Mouse (Mus musculus): ENCODE results near the gene Wnt10b. TPM values are rescaled to one million over a fixed set of nuclear protein-coding genes. Genes with fewer than 3 reads are reported as not detected.

Gene Wnt10b
- polyA plus RNA-seq, 1 experiment from 2014 or later, result 0.41 TPM

DNA sequence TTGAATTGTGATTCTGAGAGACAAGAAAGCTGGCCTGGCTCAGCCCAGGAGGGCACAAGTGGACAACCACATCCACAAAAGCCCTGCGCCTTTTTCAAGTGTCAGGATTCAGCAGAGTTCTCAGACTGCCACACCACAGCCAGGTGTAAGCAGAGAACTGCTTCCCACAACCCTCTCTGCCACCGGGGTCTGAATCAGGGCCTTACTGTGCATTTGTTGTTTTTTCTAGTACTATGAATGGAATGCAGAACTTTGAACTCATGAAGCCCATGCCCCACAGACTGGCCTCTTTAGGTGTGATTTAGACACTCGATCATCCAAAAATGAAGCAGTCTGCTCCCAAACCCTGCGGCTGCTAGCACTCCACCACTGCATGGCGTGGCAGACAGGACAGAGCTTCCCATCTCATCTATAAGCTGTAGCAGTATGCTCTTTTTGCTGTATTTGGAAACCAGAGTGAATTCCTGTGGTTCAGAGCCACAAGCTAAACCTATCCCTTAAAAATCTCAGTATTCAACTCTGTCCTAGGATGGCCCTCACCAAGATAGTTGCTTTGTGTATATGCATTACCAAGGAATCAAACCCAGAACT, 43.9 kb downstream of the Wnt10b start:
- no peak overlapping the region for H3K4me3 ChIP-seq (ENCODE audit: low read depth, low read length)

DNA sequence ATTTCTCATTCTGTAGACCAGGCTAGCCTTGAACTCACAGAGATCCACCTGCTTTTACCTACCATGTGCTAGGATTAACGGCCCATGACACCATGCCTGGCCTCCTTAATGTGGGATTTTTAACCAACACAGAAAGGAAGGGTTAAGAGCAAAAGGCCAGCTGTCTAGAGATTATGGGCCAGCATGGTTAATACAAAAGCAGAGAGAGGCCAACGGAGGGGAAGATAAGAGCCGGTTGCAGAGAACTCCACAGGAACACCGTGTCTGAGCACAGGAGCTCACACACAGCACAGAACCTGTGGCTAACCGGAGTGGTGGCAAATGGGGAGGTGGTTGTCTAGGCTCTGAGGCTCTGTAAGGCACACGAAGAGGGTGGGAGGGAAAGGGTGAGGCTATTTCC, 44.6 kb downstream of the Wnt10b start:
- no peak for ATAC-seq (replicated peaks; ENCODE audit: low FRiP score)
- H3K9ac ChIP-seq (ENCODE audit: low read length), result no peak overlapping the region

More for the DNA sequence above, 43.9 kb downstream of the Wnt10b start:
- no peak for ATAC-seq (replicated peaks; ENCODE audit: low FRiP score)
- H3K9me3 ChIP-seq (ENCODE audit: control insufficient read depth, low read length), result no peaks in the 10 kb centered on the region
- no peaks in the 10 kb centered on the region for H3K27me3 ChIP-seq (ENCODE audit: control insufficient read depth, insufficient read depth, low read length)
- H3K9ac ChIP-seq (ENCODE audit: low read length), result no peak overlapping the region
- H3K4me2 ChIP-seq (ENCODE audit: low read depth, low read length, severe bottlenecking), result no peak overlapping the region
- no peak overlapping the region for H3K27ac ChIP-seq (ENCODE audit: low read depth, low read length)
- DNase-seq (ENCODE audit: low spot score), result no peak
- H3K4me1 ChIP-seq (replicated peaks; ENCODE audit: control insufficient read depth, insufficient read depth, low read length), result no peaks in the 10 kb centered on the region
- WGBS, result 88% methylated on average over 5 of the region's 5 CpGs
- H3K36me3 ChIP-seq (ENCODE audit: control insufficient read depth, insufficient read depth, low read length), result peaks cover 4% of the 10 kb centered on the region; the same call in 1 of the 2 replicates

GRCm38 (mm10) chr15:98732006-98732531, 45.9 kb downstream of the Wnt10b start:
- Histone ChIP-seq H3K4me3 (ENCODE audit: low read depth, low read length) (no peak overlapping the region), H3K9ac (ENCODE audit: low read length) (no peak overlapping the region), H3K27ac (ENCODE audit: low read depth, low read length) (no peak overlapping the region), H3K27me3 (ENCODE audit: control insufficient read depth, insufficient read depth, low read length) (0 out of 2 replicates have a peak, but pooled peaks cover 2% of the 10 kb centered on the region), H3K4me1 (replicated peaks; ENCODE audit: control insufficient read depth, insufficient read depth, low read length) (peaks cover 6% of the 10 kb centered on the region; the same call in 1 of the 2 replicates), H3K36me3 (ENCODE audit: control insufficient read depth, insufficient read depth, low read length) (peaks cover under 1% of the 10 kb centered on the region; the same call in 1 of the 2 replicates), H3K4me2 (ENCODE audit: low read depth, low read length, severe bottlenecking) (no peak overlapping the region), H3K9me3 (ENCODE audit: control insufficient read depth, low read length) (no peaks in the 10 kb centered on the region)
- DNase-seq (ENCODE audit: low spot score) (no peak), ATAC-seq (replicated peaks; ENCODE audit: low FRiP score) (no peak)
- 75% methylated on average over 8 of the region's 8 CpGs for WGBS

More for the DNA sequence above, 44.6 kb downstream of the Wnt10b start:
- no peaks in the 10 kb centered on the region for H3K27me3 ChIP-seq (ENCODE audit: control insufficient read depth, insufficient read depth, low read length)
- no peaks in the 10 kb centered on the region for H3K9me3 ChIP-seq (ENCODE audit: control insufficient read depth, low read length)
- peaks cover 3% of the 10 kb centered on the region; the same call in 1 of the 2 replicates for H3K36me3 ChIP-seq (ENCODE audit: control insufficient read depth, insufficient read depth, low read length)
- H3K4me1 ChIP-seq (replicated peaks; ENCODE audit: control insufficient read depth, insufficient read depth, low read length), result no peaks in the 10 kb centered on the region
- 78% methylated on average over 6 of the region's 6 CpGs for WGBS
- H3K4me3 ChIP-seq (ENCODE audit: low read depth, low read length), result no peak overlapping the region
- no peak overlapping the region for H3K27ac ChIP-seq (ENCODE audit: low read depth, low read length)
- DNase-seq (ENCODE audit: low spot score), result no peak
- no peak overlapping the region for H3K4me2 ChIP-seq (ENCODE audit: low read depth, low read length, severe bottlenecking)

DNA sequence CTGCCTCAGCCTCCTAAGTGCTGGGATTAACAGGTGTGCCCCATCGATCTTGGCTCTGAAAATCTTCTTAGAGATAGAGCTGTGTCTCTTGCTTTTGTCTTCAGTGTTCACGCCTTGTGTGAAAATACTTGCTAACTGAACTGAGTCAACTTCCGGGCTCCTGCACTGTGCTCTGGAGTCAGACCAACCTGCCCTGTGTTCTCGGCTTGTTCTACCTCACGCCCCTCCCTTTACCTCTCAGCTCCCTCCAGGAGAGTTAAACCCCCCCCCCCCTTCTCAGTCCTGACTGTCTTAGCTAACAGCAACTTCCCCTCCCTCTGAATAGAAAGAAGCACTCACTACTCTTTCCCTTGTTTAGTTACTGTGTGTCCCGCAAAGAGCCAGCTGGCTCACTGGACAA, 47.2 kb downstream of the Wnt10b start:
- Histone ChIP-seq H3K4me1 (replicated peaks; ENCODE audit: control insufficient read depth, insufficient read depth, low read length) (peaks cover 9% of the 10 kb centered on the region; the same call in 1 of the 2 replicates), H3K27ac (ENCODE audit: low read depth, low read length) (no peak overlapping the region), H3K9ac (ENCODE audit: low read length) (no peak overlapping the region), H3K9me3 (ENCODE audit: control insufficient read depth, low read length) (no peaks in the 10 kb centered on the region), H3K4me3 (ENCODE audit: low read depth, low read length) (no peak overlapping the region), H3K27me3 (ENCODE audit: control insufficient read depth, insufficient read depth, low read length) (peaks cover 4% of the 10 kb centered on the region; the same call in 1 of the 2 replicates), H3K4me2 (ENCODE audit: low read depth, low read length, severe bottlenecking) (no peak overlapping the region), H3K36me3 (ENCODE audit: control insufficient read depth, insufficient read depth, low read length) (no peaks in the 10 kb centered on the region)
- DNase-seq (ENCODE audit: low spot score) (no peak), ATAC-seq (replicated peaks; ENCODE audit: low FRiP score) (no peak)
- 89% methylated on average over 6 of the region's 6 CpGs for WGBS

- WGBS, result 77% methylated on average over 7 of the region's 7 CpGs
- H3K9me3 ChIP-seq (ENCODE audit: control insufficient read depth, low read length), result no peaks in the 10 kb centered on the region
- no peak overlapping the region for H3K4me3 ChIP-seq (ENCODE audit: low read depth, low read length)
- no peak for DNase-seq (ENCODE audit: low spot score)
- no peak overlapping the region for H3K9ac ChIP-seq (ENCODE audit: low read length)
- no peak overlapping the region for H3K27ac ChIP-seq (ENCODE audit: low read depth, low read length)
- H3K4me1 ChIP-seq (replicated peaks; ENCODE audit: control insufficient read depth, insufficient read depth, low read length), result peaks cover 9% of the 10 kb centered on the region; the same call in 1 of the 2 replicates
- H3K4me2 ChIP-seq (ENCODE audit: low read depth, low read length, severe bottlenecking), result no peak overlapping the region
- no peak for ATAC-seq (replicated peaks; ENCODE audit: low FRiP score)
- no peaks in the 10 kb centered on the region for H3K36me3 ChIP-seq (ENCODE audit: control insufficient read depth, insufficient read depth, low read length)
- H3K27me3 ChIP-seq (ENCODE audit: control insufficient read depth, insufficient read depth, low read length), result peaks cover 4% of the 10 kb centered on the region; the same call in 1 of the 2 replicates
These were observed 48.0 kb downstream of the Wnt10b start for GRCm38 (mm10) chr15:98729791-98730545.

DNA sequence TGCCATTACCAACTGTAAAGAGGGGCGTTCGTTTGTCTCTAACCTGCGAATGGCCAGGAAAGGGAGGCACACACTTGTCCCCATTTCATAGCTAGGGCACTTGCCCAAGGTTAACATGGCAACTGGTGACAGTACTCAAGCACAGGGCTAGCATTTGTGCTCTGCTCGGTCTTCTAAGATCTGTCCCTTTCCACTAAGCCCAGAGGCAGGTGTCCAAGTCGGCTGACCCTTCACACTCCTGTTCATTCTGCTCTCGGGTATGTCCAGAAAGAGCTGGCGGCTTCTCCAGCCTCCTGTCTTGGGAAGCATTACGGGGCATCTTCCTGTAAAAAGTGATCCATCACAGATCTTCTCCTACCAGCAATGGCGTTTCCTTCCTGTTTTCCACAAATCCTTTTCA, 49.6 kb downstream of the Wnt10b start:
- no peak for DNase-seq (ENCODE audit: low spot score)
- no peak overlapping the region for H3K9ac ChIP-seq (ENCODE audit: low read length)

DNA sequence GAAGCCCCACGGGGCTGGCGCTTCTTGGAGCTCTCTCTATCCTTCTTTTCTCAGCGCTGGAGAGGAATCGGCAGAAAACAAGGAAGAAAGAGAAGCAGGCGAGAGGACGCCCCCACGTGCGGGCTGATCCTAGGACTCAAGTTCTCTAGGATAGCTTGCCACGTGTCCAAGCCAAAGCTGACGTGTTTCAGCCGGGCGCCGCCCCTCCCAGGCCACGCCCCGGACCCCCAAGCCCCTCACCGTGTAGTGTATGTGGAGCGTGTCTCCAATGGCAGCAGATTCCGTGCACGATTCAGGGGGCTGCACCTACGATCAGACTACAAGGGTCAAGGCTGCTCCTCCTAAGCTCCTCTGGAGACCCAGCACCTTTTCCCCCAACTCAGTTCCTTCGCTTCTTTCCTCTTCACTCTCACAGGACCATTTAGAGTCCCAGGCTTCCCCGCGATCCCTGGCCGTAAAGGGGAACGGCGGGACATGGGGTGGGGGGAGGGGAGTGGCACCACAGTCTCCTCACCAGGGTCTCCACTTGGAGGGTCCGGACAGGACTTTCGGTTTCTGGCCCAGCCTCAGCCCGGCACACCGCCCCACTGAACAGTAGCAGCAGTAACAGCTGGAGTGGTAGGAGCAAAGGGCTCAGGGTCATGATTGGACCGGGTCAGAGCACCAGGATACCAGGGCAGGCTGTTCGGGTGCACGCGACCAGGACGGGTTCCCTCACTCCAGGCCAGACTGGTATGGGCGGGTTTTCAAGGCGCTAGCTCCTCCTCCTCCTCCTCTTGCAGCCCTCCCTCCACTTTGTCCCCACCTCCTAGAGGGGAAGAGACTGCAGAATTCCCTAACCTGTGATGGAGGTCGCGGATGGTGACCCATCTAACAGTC, 50.3 kb downstream of the Wnt10b start, which contains the start of gene Fkbp11:
Gene Fkbp11, minus strand, starts transcription at position 756 of the 879 bp plus-strand sequence.
- under 1% methylated on average over 39 of the region's 39 CpGs for WGBS
- Histone ChIP-seq H3K4me1 (replicated peaks; ENCODE audit: control insufficient read depth, insufficient read depth, low read length) (peaks cover 9% of the 10 kb centered on the region; the same call in 1 of the 2 replicates), H3K36me3 (ENCODE audit: control insufficient read depth, insufficient read depth, low read length) (no peaks in the 10 kb centered on the region), H3K4me3 (ENCODE audit: low read depth, low read length) (peak within 1 kb of the TSS; percentile 40), H3K27ac (ENCODE audit: low read depth, low read length) (no peak within 1 kb of the TSS), H3K9me3 (ENCODE audit: control insufficient read depth, low read length) (no peaks in the 10 kb centered on the region), H3K4me2 (ENCODE audit: low read depth, low read length, severe bottlenecking) (peak within 1 kb of the TSS; percentile 91), H3K27me3 (ENCODE audit: control insufficient read depth, insufficient read depth, low read length) (peaks cover 6% of the 10 kb centered on the region; the same call in 1 of the 2 replicates), H3K9ac (ENCODE audit: low read length) (peak within 1 kb of the TSS; percentile 51)
- peak; percentile 81 for ATAC-seq (replicated peaks; ENCODE audit: low FRiP score)
- DNase-seq (ENCODE audit: low spot score), result peak; percentile 81

More for the DNA sequence above, 49.6 kb downstream of the Wnt10b start:
- H3K36me3 ChIP-seq (ENCODE audit: control insufficient read depth, insufficient read depth, low read length), result no peaks in the 10 kb centered on the region
- H3K27me3 ChIP-seq (ENCODE audit: control insufficient read depth, insufficient read depth, low read length), result peaks cover 6% of the 10 kb centered on the region; the same call in 1 of the 2 replicates
- H3K4me1 ChIP-seq (replicated peaks; ENCODE audit: control insufficient read depth, insufficient read depth, low read length), result peaks cover 9% of the 10 kb centered on the region; the same call in 1 of the 2 replicates
- H3K27ac ChIP-seq (ENCODE audit: low read depth, low read length), result no peak overlapping the region
- H3K9me3 ChIP-seq (ENCODE audit: control insufficient read depth, low read length), result no peaks in the 10 kb centered on the region
- WGBS, result 46% methylated on average over 9 of the region's 9 CpGs
- peak overlapping the region; percentile 91; the same call in 1 of the 2 replicates for H3K4me2 ChIP-seq (ENCODE audit: low read depth, low read length, severe bottlenecking)
- no peak overlapping the region for H3K4me3 ChIP-seq (ENCODE audit: low read depth, low read length)
- no peak; the same call in 1 of the 2 replicates for ATAC-seq (replicated peaks; ENCODE audit: low FRiP score)

DNA sequence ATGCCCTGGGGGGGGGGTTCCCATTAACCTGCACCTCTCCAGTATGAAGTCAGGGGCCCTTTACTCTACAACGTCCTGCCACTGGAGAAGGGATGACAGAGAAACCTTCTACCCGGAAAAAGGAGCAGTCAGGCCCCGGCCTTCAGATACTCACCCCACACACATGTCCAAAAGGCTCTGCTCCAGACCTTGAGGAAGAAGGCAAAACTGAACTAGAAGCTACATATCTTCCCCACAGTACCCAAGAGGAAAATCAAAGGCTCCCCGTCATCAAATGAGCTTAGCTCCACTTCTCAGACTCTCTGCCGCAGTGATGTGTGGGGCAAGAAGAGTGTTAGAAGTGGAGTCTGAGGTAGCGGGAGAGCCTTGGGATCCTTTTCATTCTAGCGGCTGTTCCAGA, 51.2 kb downstream of the Wnt10b start:
- 39% methylated on average over 7 of the region's 7 CpGs for WGBS
- H3K9me3 ChIP-seq (ENCODE audit: control insufficient read depth, low read length), result no peaks in the 10 kb centered on the region
- ATAC-seq (replicated peaks; ENCODE audit: low FRiP score), result no peak

More for the DNA sequence above, 51.2 kb downstream of the Wnt10b start:
- Histone ChIP-seq H3K9ac (ENCODE audit: low read length) (no peak overlapping the region), H3K27ac (ENCODE audit: low read depth, low read length) (no peak overlapping the region), H3K36me3 (ENCODE audit: control insufficient read depth, insufficient read depth, low read length) (no peaks in the 10 kb centered on the region), H3K4me3 (ENCODE audit: low read depth, low read length) (peak overlapping the region; percentile 40; the same call in 1 of the 2 replicates), H3K4me1 (replicated peaks; ENCODE audit: control insufficient read depth, insufficient read depth, low read length) (peaks cover 9% of the 10 kb centered on the region; the same call in 1 of the 2 replicates), H3K27me3 (ENCODE audit: control insufficient read depth, insufficient read depth, low read length) (peaks cover 6% of the 10 kb centered on the region; the same call in 1 of the 2 replicates), H3K4me2 (ENCODE audit: low read depth, low read length, severe bottlenecking) (peak overlapping the region; percentile 91)
- DNase-seq (ENCODE audit: low spot score), result no peak

Measured in forebrain, embryonic 11.5 days (tissue).